Mouse (Mus musculus): Measurements from ENCODE around the gene Fxyd2. TPM values are rescaled to one million over a fixed set of nuclear protein-coding genes. Genes with fewer than 3 reads are reported as not detected.

The Fxyd2 gene
- 2.0 and 2.3 TPM in 2 replicates for polyA plus RNA-seq (2016; fragmentation: Nextera tagmentation; extraction: Ambion mirVana)

GRCm38 (mm10) chr9:45399434-45399833 is at the start of gene Fxyd2:
Fxyd2 (plus strand) TSS chr9:45399669.
- no peak for ATAC-seq (ENCODE audit: low FRiP score)
- H3K9ac ChIP-seq: no peak within 1 kb of the TSS
- WGBS: 73% methylated on average over 4 of the region's 4 CpGs

GRCm38 (mm10) chr9:45349851-45350250 is 49.6 kb upstream of the Fxyd2 start:
- Histone ChIP-seq H3K4me1 (no peaks in the 10 kb centered on the region), H3K9ac (no peak overlapping the region), H3K4me2 (no peak overlapping the region), H3K4me3 (replicated peaks) (no peak overlapping the region), H3K9me3 (no peaks in the 10 kb centered on the region), H3K27me3 (no peaks in the 10 kb centered on the region), H3K27ac (no peak overlapping the region), H3K36me3 (replicated peaks) (no peaks in the 10 kb centered on the region)
- 70% methylated on average over 5 of the region's 5 CpGs for WGBS
- ATAC-seq (ENCODE audit: low FRiP score): no peak

More at GRCm38 (mm10) chr9:45399434-45399833, at the start of gene Fxyd2:
- Histone ChIP-seq H3K27ac (no peak within 1 kb of the TSS), H3K4me2 (no peak within 1 kb of the TSS), H3K4me1 (no peaks in the 10 kb centered on the region), H3K36me3 (replicated peaks) (peaks cover 14% of the 10 kb centered on the region), H3K27me3 (peaks cover 5% of the 10 kb centered on the region), H3K9me3 (no peaks in the 10 kb centered on the region), H3K4me3 (replicated peaks) (no peak within 1 kb of the TSS)

- H3K9me3 ChIP-seq: no peaks in the 10 kb centered on the region
- H3K4me3 ChIP-seq (replicated peaks): no peak overlapping the region
- no peak overlapping the region for H3K4me2 ChIP-seq
- H3K4me1 ChIP-seq: no peaks in the 10 kb centered on the region
- 0 out of 2 replicates have a peak, but pooled peaks cover 6% of the 10 kb centered on the region for H3K27me3 ChIP-seq
- no peak for ATAC-seq (ENCODE audit: low FRiP score)
- H3K36me3 ChIP-seq (replicated peaks): no peaks in the 10 kb centered on the region
- H3K9ac ChIP-seq: no peak overlapping the region
- no peak overlapping the region for H3K27ac ChIP-seq
- WGBS: 87% methylated on average over 2 of the region's 2 CpGs
Measured at GRCm38 (mm10) chr9:45355192-45355591, 44.3 kb upstream of the Fxyd2 start.

GRCm38 (mm10) chr9:45358356-45358755 is 41.1 kb upstream of the Fxyd2 start:
- no peak for ATAC-seq (ENCODE audit: low FRiP score)

GRCm38 (mm10) chr9:45362051-45362461 is 37.4 kb upstream of the Fxyd2 start:
- Histone ChIP-seq H3K36me3 (replicated peaks) (no peaks in the 10 kb centered on the region), H3K27ac (no peak overlapping the region), H3K9me3 (no peaks in the 10 kb centered on the region), H3K4me2 (no peak overlapping the region), H3K27me3 (0 out of 2 replicates have a peak, but pooled peaks cover 10% of the 10 kb centered on the region), H3K9ac (no peak overlapping the region), H3K4me3 (replicated peaks) (no peak overlapping the region), H3K4me1 (0 out of 2 replicates have a peak, but pooled peaks cover 2% of the 10 kb centered on the region)
- 45% methylated on average over 2 of the region's 2 CpGs for WGBS
- no peak for ATAC-seq (ENCODE audit: low FRiP score)

More at GRCm38 (mm10) chr9:45358356-45358755, 41.1 kb upstream of the Fxyd2 start:
- Histone ChIP-seq H3K27ac (no peak overlapping the region), H3K4me3 (replicated peaks) (no peak overlapping the region), H3K36me3 (replicated peaks) (no peaks in the 10 kb centered on the region), H3K4me1 (0 out of 2 replicates have a peak, but pooled peaks cover 2% of the 10 kb centered on the region), H3K9me3 (no peaks in the 10 kb centered on the region), H3K9ac (no peak overlapping the region), H3K27me3 (0 out of 2 replicates have a peak, but pooled peaks cover 6% of the 10 kb centered on the region), H3K4me2 (no peak overlapping the region)
- WGBS: 82% methylated on average over 7 of the region's 7 CpGs

- H3K4me1 ChIP-seq: 0 out of 2 replicates have a peak, but pooled peaks cover 2% of the 10 kb centered on the region
- H3K4me2 ChIP-seq: no peak overlapping the region
- no peak for ATAC-seq (ENCODE audit: low FRiP score)
- no peak overlapping the region for H3K4me3 ChIP-seq (replicated peaks)
- no peaks in the 10 kb centered on the region for H3K9me3 ChIP-seq
- WGBS: 61% methylated on average over 7 of the region's 7 CpGs
- no peak overlapping the region for H3K27ac ChIP-seq
- H3K27me3 ChIP-seq: 0 out of 2 replicates have a peak, but pooled peaks cover 5% of the 10 kb centered on the region
- no peaks in the 10 kb centered on the region for H3K36me3 ChIP-seq (replicated peaks)
- no peak overlapping the region for H3K9ac ChIP-seq
Measured at GRCm38 (mm10) chr9:45363639-45364214, 35.7 kb upstream of the Fxyd2 start.

GRCm38 (mm10) chr9:45367716-45368115 is 31.8 kb upstream of the Fxyd2 start:
- no peak for ATAC-seq (ENCODE audit: low FRiP score)
- H3K9me3 ChIP-seq: no peaks in the 10 kb centered on the region
- 77% methylated on average over 8 of the region's 8 CpGs for WGBS
- H3K27me3 ChIP-seq: 0 out of 2 replicates have a peak, but pooled peaks cover 7% of the 10 kb centered on the region
- H3K9ac ChIP-seq: no peak overlapping the region
- no peak overlapping the region for H3K4me2 ChIP-seq
- no peaks in the 10 kb centered on the region for H3K36me3 ChIP-seq (replicated peaks)
- H3K4me3 ChIP-seq (replicated peaks): no peak overlapping the region
- H3K4me1 ChIP-seq: peaks cover 23% of the 10 kb centered on the region
- no peak overlapping the region for H3K27ac ChIP-seq

- peaks cover 23% of the 10 kb centered on the region for H3K4me1 ChIP-seq
- no peak overlapping the region for H3K4me3 ChIP-seq (replicated peaks)
- no peak for ATAC-seq (ENCODE audit: low FRiP score)
- 77% methylated on average over 5 of the region's 5 CpGs for WGBS
- no peak overlapping the region for H3K4me2 ChIP-seq
- H3K27me3 ChIP-seq: 0 out of 2 replicates have a peak, but pooled peaks cover 7% of the 10 kb centered on the region
- no peaks in the 10 kb centered on the region for H3K9me3 ChIP-seq
- no peaks in the 10 kb centered on the region for H3K36me3 ChIP-seq (replicated peaks)
- no peak overlapping the region for H3K27ac ChIP-seq
- no peak overlapping the region for H3K9ac ChIP-seq
Measured at GRCm38 (mm10) chr9:45368341-45368901, 31.0 kb upstream of the Fxyd2 start.

- WGBS: under 1% methylated on average over 28 of the region's 28 CpGs
- H3K4me3 ChIP-seq (replicated peaks): peak within 1 kb of the TSS; percentile 69
- H3K9me3 ChIP-seq: no peaks in the 10 kb centered on the region
- H3K4me2 ChIP-seq: peak within 1 kb of the TSS; percentile 74
- H3K27ac ChIP-seq: peak within 1 kb of the TSS; percentile 83
- H3K4me1 ChIP-seq: peaks cover 23% of the 10 kb centered on the region
- H3K9ac ChIP-seq: peak within 1 kb of the TSS; percentile 86
- peaks cover 9% of the 10 kb centered on the region for H3K36me3 ChIP-seq (replicated peaks)
- H3K27me3 ChIP-seq: 0 out of 2 replicates have a peak, but pooled peaks cover 7% of the 10 kb centered on the region
- ATAC-seq (ENCODE audit: low FRiP score): peak; percentile 88
Measured at GRCm38 (mm10) chr9:45370117-45370561, 29.3 kb upstream of the Fxyd2 start, which contains the start of gene Fxyd6. Fxyd6 (plus strand) TSS chr9:45370185.

- Histone ChIP-seq H3K36me3 (replicated peaks) (peaks cover 16% of the 10 kb centered on the region), H3K4me3 (replicated peaks) (peak overlapping the region; percentile 69), H3K27me3 (0 out of 2 replicates have a peak, but pooled peaks cover 5% of the 10 kb centered on the region), H3K9me3 (no peaks in the 10 kb centered on the region), H3K27ac (peak overlapping the region; percentile 83), H3K4me1 (peaks cover 23% of the 10 kb centered on the region), H3K4me2 (peak overlapping the region; percentile 74), H3K9ac (peak overlapping the region; percentile 86)
- peak; percentile 47; the same call in 1 of the 2 replicates for ATAC-seq (ENCODE audit: low FRiP score)
- 1% methylated on average over 25 of the region's 25 CpGs for WGBS
Measured at GRCm38 (mm10) chr9:45370616-45371336, 28.7 kb upstream of the Fxyd2 start.

- Histone ChIP-seq H3K27ac (peak overlapping the region; percentile 83), H3K4me2 (peak overlapping the region; percentile 74), H3K9me3 (no peaks in the 10 kb centered on the region), H3K27me3 (0 out of 2 replicates have a peak, but pooled peaks cover 3% of the 10 kb centered on the region), H3K9ac (peak overlapping the region; percentile 86), H3K4me1 (peaks cover 23% of the 10 kb centered on the region), H3K4me3 (replicated peaks) (peak overlapping the region; percentile 69), H3K36me3 (replicated peaks) (peaks cover 21% of the 10 kb centered on the region)
- 4% methylated on average over 2 of the region's 2 CpGs for WGBS
- ATAC-seq (ENCODE audit: low FRiP score): peak; percentile 65
Measured at GRCm38 (mm10) chr9:45371337-45371707, 28.1 kb upstream of the Fxyd2 start.

- Histone ChIP-seq H3K27ac (no peak overlapping the region), H3K27me3 (0 out of 2 replicates have a peak, but pooled peaks cover 3% of the 10 kb centered on the region), H3K9me3 (no peaks in the 10 kb centered on the region), H3K4me2 (no peak overlapping the region), H3K9ac (no peak overlapping the region), H3K36me3 (replicated peaks) (peaks cover 31% of the 10 kb centered on the region), H3K4me3 (replicated peaks) (no peak overlapping the region), H3K4me1 (peaks cover 25% of the 10 kb centered on the region)
- WGBS: 82% methylated on average over 3 of the region's 3 CpGs
- ATAC-seq (ENCODE audit: low FRiP score): no peak
Measured at GRCm38 (mm10) chr9:45373896-45374295, 25.6 kb upstream of the Fxyd2 start.

Measured in forebrain, embryonic 12.5 days (tissue).